Mouse (Mus musculus) lung, embryonic 16.5 days (tissue): Measurements from ENCODE around the gene Necab2. TPM values are rescaled to one million over a fixed set of nuclear protein-coding genes. Genes with fewer than 3 reads are reported as not detected.

ENCODE experiments used
- ATAC-seq: fragments of 200-750 bp; cut with Nextera tagmentation; 2 replicates; pipeline ENCODE4 v1.8.0; 2017; ENCODE audit warnings: low read depth, mild to moderate bottlenecking, moderate library complexity
- H3K27ac ChIP-seq: fragments of 300-500 bp; sonication (generic); 2 replicates; pipeline ENCODE4 v1.5.1; 2014; ENCODE audit warnings: mild to moderate bottlenecking, control low read depth, low read length
- H3K27me3 ChIP-seq: fragments of 300-500 bp; sonication (generic); 2 replicates; pipeline ENCODE4 v1.6.1; 2014; ENCODE audit warnings: low read depth, low read length, mixed read lengths; ENCODE audit not compliant: control insufficient read depth, insufficient read depth
- H3K36me3 ChIP-seq: fragments of 300-500 bp; sonication (generic); 2 replicates; pipeline ENCODE4 v1.6.1; 2014; ENCODE audit warnings: low read length; ENCODE audit not compliant: control insufficient read depth, insufficient read depth
- H3K4me1 ChIP-seq: fragments of 300-500 bp; sonication (generic); replicated peaks from 2 replicates; pipeline ENCODE4 v1.6.1; 2014; ENCODE audit warnings: low read length, mixed read lengths; ENCODE audit not compliant: control insufficient read depth, insufficient read depth
- H3K4me2 ChIP-seq: fragments of 300-500 bp; sonication (generic); 2 replicates; pipeline ENCODE4 v1.6.1; 2014; ENCODE audit warnings: low read depth, low read length, control low read depth
- H3K4me3 ChIP-seq: fragments of 300-500 bp; sonication (generic); 2 replicates; pipeline ENCODE4 v1.5.1; 2014; ENCODE audit warnings: mild to moderate bottlenecking, low read length, control low read depth
- H3K9ac ChIP-seq: fragments of 300-500 bp; sonication (generic); 2 replicates; pipeline ENCODE4 v1.6.1; 2014; ENCODE audit warnings: low read length, control low read depth
- H3K9me3 ChIP-seq: fragments of 300-500 bp; sonication (generic); 2 replicates; pipeline ENCODE4 v1.6.1; 2016; ENCODE audit warnings: low read length; ENCODE audit not compliant: control insufficient read depth
- WGBS: fragments of 180-500 bp; shearing (Covaris S2); extraction: QIAGEN DNeasy Blood & Tissue Kit; methylation state at CpG from one replicate; pipeline ENCODE4 v1.1.7; 2014; 5-methylcytosine and 5-hydroxymethylcytosine counted together
- polyA plus RNA-seq: library from polyadenylated mRNA; unstranded; fragments of >200 nt; fragmentation: Nextera tagmentation; extraction: Ambion mirVana; gene quantifications from 2 replicates; pipeline ENCODE4 v1.2.1, GENCODE M21; 2015

Necab2 gene
- polyA plus RNA-seq, 1 experiment from 2014 or later = 1.4 TPM

DNA sequence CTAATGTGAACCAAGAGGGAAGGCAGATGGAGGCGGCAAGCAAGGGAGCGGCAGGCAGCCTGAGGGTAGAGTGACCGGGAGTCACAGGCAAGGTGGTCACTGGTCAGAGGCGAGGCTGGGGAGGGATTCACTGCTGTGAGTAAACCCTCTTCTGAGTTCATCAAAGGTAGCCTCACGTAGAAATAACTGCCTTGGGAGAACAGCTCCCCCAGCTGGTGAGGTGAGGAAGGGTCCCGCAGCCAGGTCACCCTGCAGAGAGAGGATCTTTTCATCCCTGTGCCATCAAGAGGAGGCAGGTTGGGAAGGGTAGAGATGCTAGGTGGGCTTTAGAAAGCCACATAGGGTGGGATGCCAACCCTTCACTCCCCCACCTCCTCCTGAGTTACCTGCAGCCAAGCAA lies 50.3 kb downstream of the Necab2 start:
- no peak overlapping the region for H3K9ac ChIP-seq
- no peaks in the 10 kb centered on the region for H3K9me3 ChIP-seq
- H3K27ac ChIP-seq = no peak overlapping the region
- H3K4me3 ChIP-seq = no peak overlapping the region
- H3K4me2 ChIP-seq = no peak overlapping the region
- no peak for ATAC-seq
- no peaks in the 10 kb centered on the region for H3K27me3 ChIP-seq
- no peaks in the 10 kb centered on the region for H3K36me3 ChIP-seq
- 16% methylated on average over 6 of the region's 6 CpGs for WGBS
- no peaks in the 10 kb centered on the region for H3K4me1 ChIP-seq

DNA sequence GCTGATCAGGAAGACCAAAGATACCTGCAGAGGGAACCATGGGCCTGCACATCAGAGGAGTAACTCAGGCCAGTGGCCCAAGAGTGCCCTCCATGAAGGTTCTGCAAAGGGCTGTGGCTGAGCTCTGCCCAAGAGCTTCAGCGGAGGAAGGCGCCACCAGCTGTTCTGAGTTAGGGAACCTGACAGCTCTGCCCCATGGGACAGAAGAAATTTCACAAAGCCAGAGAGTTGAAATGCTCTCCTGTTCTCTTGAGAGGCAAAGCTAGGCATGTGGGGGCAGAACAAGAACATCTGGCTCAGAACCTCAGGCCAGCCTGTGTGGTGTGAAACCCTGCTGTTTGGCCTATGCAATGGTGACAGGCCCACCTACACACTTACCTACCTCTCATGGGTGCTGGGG lies 53.3 kb downstream of the Necab2 start:
- H3K27ac ChIP-seq = no peak overlapping the region
- 0 out of 2 replicates have a peak, but pooled peaks cover 4% of the 10 kb centered on the region for H3K4me1 ChIP-seq
- no peaks in the 10 kb centered on the region for H3K9me3 ChIP-seq
- no peaks in the 10 kb centered on the region for H3K27me3 ChIP-seq
- H3K4me3 ChIP-seq = no peak overlapping the region
- H3K4me2 ChIP-seq = no peak overlapping the region
- no peak for ATAC-seq
- H3K36me3 ChIP-seq = no peaks in the 10 kb centered on the region
- WGBS = 87% methylated on average over 2 of the region's 2 CpGs
- H3K9ac ChIP-seq = no peak overlapping the region

DNA sequence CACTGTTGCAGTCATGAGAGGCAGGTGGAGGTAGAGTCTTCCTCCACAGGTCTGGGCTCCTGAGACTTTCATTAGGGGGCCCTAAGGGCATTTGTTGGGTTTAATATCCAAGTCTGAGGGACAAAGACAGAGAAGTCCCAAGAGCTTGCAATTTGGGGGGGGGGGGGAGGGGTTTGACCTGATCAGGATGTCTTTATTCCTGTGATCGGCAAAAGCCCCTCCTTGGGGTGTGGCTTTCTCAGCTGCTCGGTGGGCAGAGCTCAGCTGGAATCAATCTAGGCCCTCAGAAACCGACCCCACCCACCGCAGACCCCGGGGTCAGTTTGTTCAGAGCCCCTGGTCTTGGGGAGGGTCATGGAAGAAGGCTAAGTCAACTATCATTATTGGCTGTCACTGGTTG lies 55.1 kb downstream of the Necab2 start, which contains the start of gene Slc38a8:
Slc38a8 (minus strand) TSS at position 101 of the 400 bp plus-strand sequence.
- no peak within 1 kb of the TSS for H3K4me3 ChIP-seq
- no peak within 1 kb of the TSS for H3K27ac ChIP-seq
- no peaks in the 10 kb centered on the region for H3K27me3 ChIP-seq
- H3K4me1 ChIP-seq = 0 out of 2 replicates have a peak, but pooled peaks cover 4% of the 10 kb centered on the region
- no peak for ATAC-seq
- no peak within 1 kb of the TSS for H3K4me2 ChIP-seq
- 28% methylated on average over 5 of the region's 5 CpGs for WGBS
- H3K9ac ChIP-seq = no peak within 1 kb of the TSS; the same call in 1 of the 2 replicates
- H3K9me3 ChIP-seq = no peaks in the 10 kb centered on the region
- 0 out of 2 replicates have a peak, but pooled peaks cover 2% of the 10 kb centered on the region for H3K36me3 ChIP-seq

DNA sequence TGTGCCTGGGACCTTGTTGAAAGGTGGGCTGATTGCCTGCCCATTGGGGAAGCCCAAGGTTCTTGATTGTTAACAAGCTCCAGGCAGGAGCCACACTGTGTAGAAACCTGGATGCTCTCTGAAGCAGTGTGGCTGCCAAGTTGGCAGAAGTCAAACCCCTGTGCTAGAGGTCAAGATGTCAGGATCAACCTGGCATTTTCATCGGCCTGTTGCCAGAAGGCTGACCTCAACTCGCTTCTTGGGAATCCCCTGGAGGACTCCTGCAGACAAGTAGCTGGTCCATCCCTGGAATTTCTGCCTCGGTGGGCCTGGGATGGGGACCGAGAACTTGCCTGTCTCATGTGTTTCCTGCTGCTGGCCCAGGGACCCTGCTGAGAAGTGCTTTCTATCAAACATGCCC lies 55.6 kb downstream of the Necab2 start:
- WGBS = 42% methylated on average over 4 of the region's 4 CpGs
- Histone ChIP-seq H3K36me3 (0 out of 2 replicates have a peak, but pooled peaks cover 4% of the 10 kb centered on the region), H3K27ac (no peak overlapping the region), H3K9me3 (no peaks in the 10 kb centered on the region), H3K4me3 (no peak overlapping the region), H3K4me2 (no peak overlapping the region), H3K9ac (no peak overlapping the region; the same call in 1 of the 2 replicates), H3K4me1 (0 out of 2 replicates have a peak, but pooled peaks cover 4% of the 10 kb centered on the region), H3K27me3 (no peaks in the 10 kb centered on the region)
- no peak for ATAC-seq

DNA sequence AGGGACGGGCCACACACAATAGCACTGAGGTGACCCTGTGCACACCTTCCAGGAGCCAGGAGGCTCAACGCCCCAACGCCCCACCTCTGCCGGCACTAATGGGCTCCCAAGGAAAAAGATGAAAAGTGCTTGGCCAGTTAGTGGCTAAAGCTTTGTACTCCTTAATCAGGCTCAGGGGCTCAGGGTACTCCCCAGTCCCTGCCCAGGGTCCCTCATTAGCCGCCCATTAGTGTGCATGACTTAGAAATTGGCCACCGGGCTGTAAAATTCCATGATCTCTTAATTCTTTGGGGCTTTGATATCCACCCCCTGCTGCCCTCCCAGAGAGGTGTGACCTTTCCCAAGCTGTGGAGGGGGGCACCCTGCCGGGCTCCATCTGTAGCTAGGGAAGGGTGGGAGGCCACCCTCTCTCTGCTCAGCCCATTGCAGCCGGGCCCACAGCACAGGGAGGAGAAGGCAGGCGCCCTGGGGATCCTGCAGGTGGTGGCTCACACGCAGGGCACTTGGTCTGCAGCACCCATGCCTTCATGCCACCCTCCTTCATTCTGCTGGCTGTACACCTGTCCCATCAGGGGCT lies 56.8 kb downstream of the Necab2 start:
- Histone ChIP-seq H3K4me3 (no peak overlapping the region), H3K27ac (no peak overlapping the region), H3K4me1 (0 out of 2 replicates have a peak, but pooled peaks cover 4% of the 10 kb centered on the region), H3K9me3 (no peaks in the 10 kb centered on the region), H3K36me3 (peaks cover 7% of the 10 kb centered on the region; the same call in 1 of the 2 replicates), H3K4me2 (no peak overlapping the region), H3K27me3 (no peaks in the 10 kb centered on the region), H3K9ac (no peak overlapping the region)
- ATAC-seq = no peak
- WGBS = 51% methylated on average over 9 of the region's 10 CpGs

DNA sequence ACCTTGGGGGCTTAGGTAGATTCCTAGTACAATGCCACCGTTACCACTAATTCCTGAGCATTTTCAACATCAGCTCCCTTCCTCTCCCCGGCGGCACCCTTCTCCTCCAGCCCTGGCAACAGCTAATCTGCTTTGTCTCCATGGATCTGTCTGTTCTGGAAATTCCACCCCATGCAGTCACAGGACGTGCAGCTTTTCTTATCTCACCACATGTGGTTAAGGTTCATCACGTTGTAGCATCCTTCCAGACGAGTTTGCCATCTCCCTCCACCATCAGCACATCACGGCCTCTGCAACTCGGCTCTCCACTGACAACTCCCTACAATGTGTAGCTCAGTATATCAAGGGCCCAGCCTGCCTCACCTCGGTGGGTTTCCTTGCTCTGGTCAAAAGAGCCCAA lies 59.0 kb downstream of the Necab2 start:
- no peak overlapping the region for H3K27ac ChIP-seq
- H3K4me3 ChIP-seq = no peak overlapping the region
- no peak overlapping the region for H3K9ac ChIP-seq
- 43% methylated on average over 9 of the region's 9 CpGs for WGBS
- 0 out of 2 replicates have a peak, but pooled peaks cover 4% of the 10 kb centered on the region for H3K4me1 ChIP-seq
- no peak overlapping the region for H3K4me2 ChIP-seq
- ATAC-seq = no peak
- H3K27me3 ChIP-seq = no peaks in the 10 kb centered on the region
- H3K9me3 ChIP-seq = no peaks in the 10 kb centered on the region
- peaks cover 27% of the 10 kb centered on the region for H3K36me3 ChIP-seq

DNA sequence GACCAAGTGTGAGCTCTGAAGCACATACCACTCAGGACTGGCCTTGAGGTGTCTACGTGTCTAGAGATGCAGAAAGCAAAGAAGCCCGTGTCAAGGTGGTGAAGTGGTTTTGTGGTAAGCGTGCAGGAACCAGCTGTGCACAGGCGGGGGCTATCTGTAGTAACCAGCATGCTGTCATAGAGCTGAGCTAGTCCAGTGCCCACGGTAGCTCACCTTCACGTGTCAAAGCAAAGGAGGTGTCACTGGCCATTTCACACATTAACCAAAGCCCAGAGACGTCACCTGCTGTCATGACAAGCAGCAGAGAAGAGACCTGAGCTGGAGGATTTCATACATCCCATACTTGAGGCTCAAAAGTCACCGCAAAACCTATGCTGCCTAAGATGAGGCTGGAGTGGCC lies 59.6 kb downstream of the Necab2 start:
- no peak overlapping the region for H3K27ac ChIP-seq
- ATAC-seq = no peak
- no peak overlapping the region for H3K4me2 ChIP-seq
- H3K4me3 ChIP-seq = no peak overlapping the region
- WGBS = 72% methylated on average over 8 of the region's 8 CpGs
- H3K27me3 ChIP-seq = no peaks in the 10 kb centered on the region
- no peak overlapping the region for H3K9ac ChIP-seq
- peaks cover 29% of the 10 kb centered on the region for H3K36me3 ChIP-seq
- H3K9me3 ChIP-seq = no peaks in the 10 kb centered on the region
- H3K4me1 ChIP-seq = 0 out of 2 replicates have a peak, but pooled peaks cover 4% of the 10 kb centered on the region

DNA sequence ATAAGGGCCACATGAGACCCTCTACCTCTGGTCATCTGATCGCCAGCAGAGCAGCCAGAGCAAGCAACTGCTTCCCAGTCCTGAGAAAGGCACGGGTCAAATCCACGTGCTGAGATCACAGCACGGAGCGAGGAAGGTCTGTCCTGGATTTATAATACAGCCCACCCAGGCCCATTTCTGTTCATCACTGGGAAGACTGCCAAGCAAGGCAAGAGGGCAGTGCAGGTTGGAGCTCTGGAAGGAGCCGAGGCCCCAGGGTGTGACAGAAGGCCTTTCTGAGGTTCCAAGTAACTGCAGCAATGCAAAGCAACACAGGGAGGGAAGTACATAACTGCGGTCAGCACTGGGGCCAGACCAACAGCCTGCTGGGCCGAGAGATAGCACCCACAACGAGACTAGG lies 64.0 kb downstream of the Necab2 start:
- H3K4me3 ChIP-seq = no peak overlapping the region
- 83% methylated on average over 9 of the region's 9 CpGs for WGBS
- H3K27me3 ChIP-seq = no peaks in the 10 kb centered on the region
- H3K4me2 ChIP-seq = no peak overlapping the region
- no peaks in the 10 kb centered on the region for H3K4me1 ChIP-seq
- no peak overlapping the region for H3K9ac ChIP-seq
- H3K9me3 ChIP-seq = no peaks in the 10 kb centered on the region
- peaks cover 52% of the 10 kb centered on the region for H3K36me3 ChIP-seq
- no peak overlapping the region for H3K27ac ChIP-seq
- no peak for ATAC-seq

DNA sequence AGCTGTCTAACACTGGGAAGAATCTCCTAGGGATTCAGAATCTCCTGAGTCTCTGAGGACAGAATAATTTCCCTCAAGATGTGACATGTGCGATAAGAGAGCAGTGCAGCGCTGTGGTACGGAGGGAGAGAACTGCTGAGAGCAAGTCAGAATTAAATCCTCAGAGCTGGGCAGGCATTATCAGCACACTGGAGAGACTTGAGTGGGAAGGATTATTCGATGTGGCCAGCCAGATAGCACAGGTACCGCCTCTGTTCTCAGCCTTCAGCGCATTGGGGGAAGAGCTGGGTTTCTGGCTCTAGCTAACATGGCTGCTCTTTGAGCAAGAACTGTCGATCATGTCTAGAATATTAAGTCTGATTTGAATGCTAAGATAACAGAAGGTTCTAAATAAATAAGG lies 65.2 kb downstream of the Necab2 start:
- no peak overlapping the region for H3K9ac ChIP-seq
- peaks cover 50% of the 10 kb centered on the region for H3K36me3 ChIP-seq
- no peaks in the 10 kb centered on the region for H3K27me3 ChIP-seq
- H3K4me1 ChIP-seq = no peaks in the 10 kb centered on the region
- no peak overlapping the region for H3K4me2 ChIP-seq
- WGBS = 94% methylated on average over 7 of the region's 7 CpGs
- no peaks in the 10 kb centered on the region for H3K9me3 ChIP-seq
- H3K4me3 ChIP-seq = no peak overlapping the region
- no peak for ATAC-seq
- H3K27ac ChIP-seq = no peak overlapping the region
